Mouse (Mus musculus) ES-Bruce4 (cell line): ENCODE measurements around the gene Pcx.

Source experiments
- CTCF ChIP-seq: IDR thresholded peaks from one replicate; pipeline ENCODE4 v1.8.1; 2011; ENCODE audit warnings: low read depth, low read length
- EP300 ChIP-seq: IDR thresholded peaks from 2 replicates; pipeline ENCODE4 v1.6.1; 2011; ENCODE audit warnings: low read depth, low read length; ENCODE audit not compliant: insufficient read depth
- POLR2A ChIP-seq: IDR thresholded peaks from one replicate; pipeline ENCODE4 v1.8.1; 2011; ENCODE audit warnings: low read length; ENCODE audit not compliant: insufficient read depth

GRCm38 (mm10) chr19:4534646-4535045, 24.4 kb downstream of the Pcx start:
- TF ChIP-seq CTCF = no peak
- TF ChIP-seq EP300 = no peak
- no peak for TF ChIP-seq POLR2A
